Mouse (Mus musculus): Measurements from ENCODE around the gene Olfr836. TPM values are rescaled to one million over a fixed set of nuclear protein-coding genes. Genes with fewer than 3 reads are reported as not detected.
"Not testable (repeated sequence)": the region's sequence is repeated elsewhere in the genome, so short reads cannot be mapped to it uniquely, and the experiment has no call there.

Gene Olfr836
- polyA plus RNA-seq (2012; rRNA removed): not detected in 2 replicates

DNA sequence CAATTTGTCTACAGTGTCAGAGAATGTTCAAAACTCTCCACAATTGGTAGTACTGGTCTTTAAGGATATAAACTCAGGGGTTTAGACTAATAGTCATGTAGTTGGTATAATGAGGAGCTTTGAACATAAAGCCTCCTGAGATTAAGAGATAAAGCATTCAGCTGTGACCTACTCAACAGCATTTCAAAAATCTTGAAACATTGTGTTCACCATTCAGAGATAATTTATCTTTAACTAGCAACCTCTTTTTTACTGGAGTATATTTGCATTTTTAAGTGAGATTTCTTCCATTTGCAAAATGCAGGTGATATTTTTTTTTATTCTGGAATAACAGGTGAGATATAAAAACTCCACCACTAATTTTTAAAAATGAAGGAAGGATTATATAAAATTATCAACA lies at the start of gene Olfr836:
Olfr836 (plus strand) TSS at position 301 of the 400 bp plus-strand sequence.
- Histone ChIP-seq H3K27ac (ENCODE audit: insufficient read depth, low read depth, low read length) (no peak within 1 kb of the TSS), H3K27me3 (replicated peaks; ENCODE audit: control insufficient read depth, insufficient read depth, low read length) (no peaks in the 10 kb centered on the region), H3K4me1 (ENCODE audit: control insufficient read depth, insufficient read depth, low read length) (no peaks in the 10 kb centered on the region), H3K36me3 (ENCODE audit: control insufficient read depth, insufficient read depth, low read length) (no peaks in the 10 kb centered on the region), H3K4me3 (ENCODE audit: insufficient read depth, low read depth, low read length) (no peak within 1 kb of the TSS)
- TF ChIP-seq POLR2A (IDR thresholded peaks at IDR 0.05; ENCODE audit: low read depth, low read length) (no peak), CTCF (conservative IDR thresholded peaks at IDR 0.05; ENCODE audit: insufficient read depth, insufficient read length, low read depth, low read length) (no peak)
- DNase-seq: no peak

DNA sequence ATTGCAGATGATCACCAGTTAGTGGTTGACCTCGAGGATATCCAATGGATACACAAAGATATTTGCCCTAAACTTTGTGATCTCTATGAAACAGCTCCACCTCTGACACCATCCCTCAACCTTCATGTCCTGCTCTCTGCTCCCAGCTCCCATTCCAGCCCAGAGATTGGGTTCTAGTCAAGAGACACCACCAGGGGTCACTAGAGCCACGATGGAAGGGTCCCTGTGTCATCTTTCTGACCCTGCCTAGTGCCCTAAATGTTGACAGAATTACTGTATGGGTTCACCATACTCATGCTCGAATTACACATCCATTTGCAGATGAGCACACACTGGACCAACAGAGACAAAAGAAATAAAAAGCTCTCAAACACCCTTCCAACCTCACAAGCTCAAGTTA lies 35.2 kb upstream of the Olfr836 start:
- Histone ChIP-seq H3K27ac (ENCODE audit: insufficient read depth, low read depth, low read length) (no peak overlapping the region), H3K36me3 (ENCODE audit: control insufficient read depth, insufficient read depth, low read length) (no peaks in the 10 kb centered on the region), H3K4me3 (ENCODE audit: insufficient read depth, low read depth, low read length) (no peak overlapping the region), H3K27me3 (replicated peaks; ENCODE audit: control insufficient read depth, insufficient read depth, low read length) (no peaks in the 10 kb centered on the region), H3K4me1 (ENCODE audit: control insufficient read depth, insufficient read depth, low read length) (no peaks in the 10 kb centered on the region)
- TF ChIP-seq POLR2A (IDR thresholded peaks at IDR 0.05; ENCODE audit: low read depth, low read length) (no peak), CTCF (conservative IDR thresholded peaks at IDR 0.05; ENCODE audit: insufficient read depth, insufficient read length, low read depth, low read length) (no peak)
- DNase-seq: no peak
- 22% methylated on average over 3 of the region's 3 CpGs for WGBS

DNA sequence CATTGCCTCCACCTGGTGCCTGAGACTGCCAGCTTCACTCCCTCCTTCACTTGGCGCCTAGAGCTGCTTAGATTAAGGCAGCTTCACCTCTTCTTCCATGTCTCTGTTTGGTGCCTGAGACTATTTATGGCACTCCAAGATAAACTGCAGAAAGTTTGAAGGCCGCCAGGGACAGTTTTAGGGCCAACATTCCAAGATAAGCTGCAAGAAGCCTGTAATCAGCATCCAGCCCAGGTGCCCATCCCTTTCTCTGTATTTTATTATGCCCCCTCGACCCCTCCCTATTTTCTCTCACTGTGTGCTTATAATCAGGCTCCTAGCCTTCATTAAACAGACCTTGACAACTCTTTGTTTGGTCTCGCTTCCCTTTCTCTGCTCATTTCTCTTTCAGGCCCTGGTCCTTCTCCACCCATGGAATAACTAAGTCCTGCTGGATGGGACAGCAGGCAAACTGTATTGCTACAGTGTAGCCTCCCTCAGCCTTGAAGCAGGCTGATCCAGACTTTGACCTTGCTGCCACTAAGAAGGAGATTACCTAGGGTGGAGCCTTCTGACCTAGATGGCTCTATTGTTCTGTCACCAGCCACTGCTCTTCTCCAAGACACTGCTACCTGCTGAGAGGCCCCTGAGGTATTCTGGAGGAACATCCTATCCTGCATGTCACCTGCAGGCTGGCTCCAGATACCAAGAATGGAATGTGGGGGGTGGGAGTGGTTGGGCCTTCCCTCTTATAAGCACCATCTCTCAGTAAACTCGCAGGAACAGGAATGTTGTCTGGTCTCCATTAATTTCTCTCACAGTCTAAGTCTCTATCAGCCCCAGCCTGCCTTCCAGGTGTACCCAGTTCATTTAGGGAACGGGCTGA lies 27.1 kb upstream of the Olfr836 start:
- not testable (repeated sequence) for H3K4me1 ChIP-seq (ENCODE audit: control insufficient read depth, insufficient read depth, low read length); DNase-seq; H3K36me3 ChIP-seq (ENCODE audit: control insufficient read depth, insufficient read depth, low read length); H3K4me3 ChIP-seq (ENCODE audit: insufficient read depth, low read depth, low read length); H3K27ac ChIP-seq (ENCODE audit: insufficient read depth, low read depth, low read length); H3K27me3 ChIP-seq (replicated peaks; ENCODE audit: control insufficient read depth, insufficient read depth, low read length)
- WGBS: 56% methylated on average over 6 of the region's 6 CpGs

DNA sequence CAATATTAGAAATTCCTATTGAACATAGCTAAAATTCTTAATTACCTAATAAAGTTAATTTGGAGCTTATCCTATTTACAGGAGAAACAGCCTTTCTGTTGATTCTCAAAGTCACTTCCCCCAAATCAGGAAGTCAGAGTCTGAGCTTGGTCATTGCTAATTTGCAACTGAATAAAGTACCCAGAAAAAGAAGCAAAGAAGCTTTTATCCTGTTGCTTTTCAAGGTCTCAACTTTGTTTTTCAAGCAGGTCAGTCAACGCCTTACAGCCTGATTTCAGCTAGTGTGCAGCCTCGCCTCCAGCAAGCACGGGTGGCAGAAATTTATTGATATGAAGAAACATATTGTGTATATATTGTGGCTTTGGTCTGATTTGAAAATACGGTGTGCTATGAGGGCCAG lies 22.9 kb upstream of the Olfr836 start:
- no peak for TF ChIP-seq POLR2A (IDR thresholded peaks at IDR 0.05; ENCODE audit: low read depth, low read length)
- no peak for TF ChIP-seq CTCF (conservative IDR thresholded peaks at IDR 0.05; ENCODE audit: insufficient read depth, insufficient read length, low read depth, low read length)

DNA sequence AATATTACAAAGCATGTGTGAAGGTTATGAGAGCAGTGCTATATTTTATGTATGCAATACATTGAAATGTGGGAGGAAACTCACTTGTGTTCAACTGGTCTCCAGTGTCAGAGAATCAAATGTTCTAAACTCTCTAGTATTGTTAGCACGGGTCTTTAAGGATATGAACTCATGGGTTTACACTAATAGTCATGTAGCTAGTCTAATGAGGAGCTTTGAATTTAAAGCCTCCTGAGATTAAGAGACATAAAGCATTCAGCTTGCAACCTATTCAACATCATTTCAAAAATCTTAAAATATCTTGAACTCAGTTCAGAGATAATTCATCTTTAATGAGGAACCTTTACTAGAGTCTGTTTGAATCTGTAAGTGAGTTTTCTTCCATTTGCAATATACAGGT lies 15.8 kb downstream of the Olfr836 start, which contains the start of gene Olfr837:
Olfr837 (plus strand) TSS at position 301 of the 400 bp plus-strand sequence.
- 79% methylated on average over 1 of the region's 1 CpGs for WGBS
- no peak within 1 kb of the TSS for H3K27ac ChIP-seq (ENCODE audit: insufficient read depth, low read depth, low read length)

More for the DNA sequence above, 22.9 kb upstream of the Olfr836 start:
- Histone ChIP-seq H3K27ac (ENCODE audit: insufficient read depth, low read depth, low read length) (no peak overlapping the region), H3K36me3 (ENCODE audit: control insufficient read depth, insufficient read depth, low read length) (no peaks in the 10 kb centered on the region), H3K27me3 (replicated peaks; ENCODE audit: control insufficient read depth, insufficient read depth, low read length) (no peaks in the 10 kb centered on the region), H3K4me1 (ENCODE audit: control insufficient read depth, insufficient read depth, low read length) (no peaks in the 10 kb centered on the region), H3K4me3 (ENCODE audit: insufficient read depth, low read depth, low read length) (no peak overlapping the region)
- 88% methylated on average over 4 of the region's 4 CpGs for WGBS
- no peak for DNase-seq

More for the DNA sequence above, 15.8 kb downstream of the Olfr836 start, which contains the start of gene Olfr837:
- no peaks in the 10 kb centered on the region for H3K36me3 ChIP-seq (ENCODE audit: control insufficient read depth, insufficient read depth, low read length)
- no peak for TF ChIP-seq POLR2A (IDR thresholded peaks at IDR 0.05; ENCODE audit: low read depth, low read length)
- no peak for TF ChIP-seq CTCF (conservative IDR thresholded peaks at IDR 0.05; ENCODE audit: insufficient read depth, insufficient read length, low read depth, low read length)
- no peak for DNase-seq
- H3K4me3 ChIP-seq (ENCODE audit: insufficient read depth, low read depth, low read length): no peak within 1 kb of the TSS
- H3K4me1 ChIP-seq (ENCODE audit: control insufficient read depth, insufficient read depth, low read length): no peaks in the 10 kb centered on the region
- H3K27me3 ChIP-seq (replicated peaks; ENCODE audit: control insufficient read depth, insufficient read depth, low read length): no peaks in the 10 kb centered on the region

Other genes with a start within 250 kb of the Olfr836 start
- not detected in 2 replicates for gene Olfr830, start 245.7 kb upstream of the Olfr836 start, polyA plus RNA-seq (2012; rRNA removed)
- gene Olfr832, start 183.3 kb upstream of the Olfr836 start, polyA plus RNA-seq (2012; rRNA removed): not detected in 2 replicates
- not detected in 2 replicates for gene Olfr834, start 132.4 kb upstream of the Olfr836 start, polyA plus RNA-seq (2012; rRNA removed)
- gene Olfr835, start 87.6 kb upstream of the Olfr836 start, polyA plus RNA-seq (2012; rRNA removed): not detected in 2 replicates
- gene Olfr837, start 15.9 kb downstream of the Olfr836 start, polyA plus RNA-seq (2012; rRNA removed): not detected in 2 replicates
- not detected in 2 replicates for gene Olfr839-ps1, start 56.9 kb downstream of the Olfr836 start, polyA plus RNA-seq (2012; rRNA removed)
- not detected in 2 replicates for gene Olfr843, start 131.6 kb downstream of the Olfr836 start, polyA plus RNA-seq (2012; rRNA removed)
- not detected in 2 replicates for gene Olfr844, start 196.0 kb downstream of the Olfr836 start, polyA plus RNA-seq (2012; rRNA removed)
- gene Olfr845, start 216.1 kb downstream of the Olfr836 start, polyA plus RNA-seq (2012; rRNA removed): not detected in 2 replicates
- gene Olfr846, start 243.6 kb downstream of the Olfr836 start, polyA plus RNA-seq (2012; rRNA removed): not detected in 2 replicates